Mouse (Mus musculus) embryonic facial prominence, embryonic 10.5 days (tissue): ENCODE data around the gene Fam222b. TPM values are rescaled to one million over a fixed set of nuclear protein-coding genes. Genes with fewer than 3 reads are reported as not detected.

Experiments used
- DNase-seq: peaks from one replicate; pipeline ENCODE4 v3.0.0-alpha.2; 2017; ENCODE audit warnings: low spot score
- H3K27ac ChIP-seq: fragments of 300-500 bp; sonication (generic); replicated peaks from 2 replicates; pipeline ENCODE4 v1.5.1; 2016; ENCODE audit warnings: mild to moderate bottlenecking
- H3K27me3 ChIP-seq: fragments of 300-500 bp; sonication (generic); replicated peaks from 2 replicates; pipeline ENCODE4 v1.6.1; 2016; ENCODE audit warnings: low read depth, mild to moderate bottlenecking; ENCODE audit not compliant: poor library complexity, severe bottlenecking
- H3K36me3 ChIP-seq: fragments of 300-500 bp; sonication (generic); replicated peaks from 2 replicates; pipeline ENCODE4 v1.6.1; 2016; ENCODE audit warnings: mild to moderate bottlenecking, moderate library complexity
- H3K4me1 ChIP-seq: fragments of 300-500 bp; sonication (generic); 2 replicates; pipeline ENCODE4 v1.6.1; 2016
- H3K4me3 ChIP-seq: fragments of 300-500 bp; sonication (generic); 2 replicates; pipeline ENCODE4 v1.5.1; 2016; ENCODE audit warnings: mild to moderate bottlenecking, moderate library complexity
- H3K9me3 ChIP-seq: fragments of 300-500 bp; sonication (generic); 2 replicates; pipeline ENCODE4 v1.6.1; 2016; ENCODE audit warnings: mild to moderate bottlenecking
- WGBS: fragments of 180-500 bp; shearing (Covaris S2); methylation state at CpG from one replicate; pipeline ENCODE4 v1.1.7; 2016; 5-methylcytosine and 5-hydroxymethylcytosine counted together
- microRNA counts: library from miRNA; unstranded; fragments of <30 nt; microRNA quantifications from one replicate; lab custom pipeline; 2017
- microRNA-seq: library from miRNA; unstranded; fragments of <30 nt; microRNA quantifications from one replicate; pipeline ENCODE4, GENCODE M21; 2017
- polyA plus RNA-seq: library from polyadenylated mRNA; unstranded; fragments of >200 nt; fragmentation: Nextera tagmentation; extraction: Ambion mirVana; gene quantifications from 2 replicates; pipeline ENCODE4 v1.2.1, GENCODE M21; 2016

Fam222b gene
- polyA plus RNA-seq, 1 experiment from 2014 or later: 28.2 TPM

- Histone ChIP-seq H3K4me1 (peaks cover 27% of the 10 kb centered on the region), H3K36me3 (peaks cover 40% of the 10 kb centered on the region), H3K27me3 (no peaks in the 10 kb centered on the region), H3K9me3 (0 out of 2 replicates have a peak, but pooled peaks cover 3% of the 10 kb centered on the region), H3K27ac (peak overlapping the region; percentile 60), H3K4me3 (peak overlapping the region; percentile 58)
- 3% methylated on average over 30 of the region's 30 CpGs for WGBS
- peak; percentile 83 for DNase-seq
Observed at GRCm38 (mm10) chr11:78194411-78195100, 100.1 kb downstream of the Fam222b start.

- Histone ChIP-seq H3K4me1 (peaks cover 19% of the 10 kb centered on the region), H3K9me3 (0 out of 2 replicates have a peak, but pooled peaks cover 3% of the 10 kb centered on the region), H3K36me3 (peaks cover 38% of the 10 kb centered on the region), H3K27me3 (no peaks in the 10 kb centered on the region), H3K4me3 (peak overlapping the region; percentile 58), H3K27ac (peak overlapping the region; percentile 60)
- WGBS: 57% methylated on average over 23 of the region's 23 CpGs
- DNase-seq: no peak
Observed at GRCm38 (mm10) chr11:78195101-78195863, 100.8 kb downstream of the Fam222b start.

GRCm38 (mm10) chr11:78202372-78202771 lies 107.9 kb downstream of the Fam222b start:
- Histone ChIP-seq H3K36me3 (peaks cover 49% of the 10 kb centered on the region), H3K4me3 (no peak overlapping the region), H3K9me3 (no peaks in the 10 kb centered on the region), H3K27ac (no peak overlapping the region), H3K27me3 (no peaks in the 10 kb centered on the region), H3K4me1 (peaks cover 5% of the 10 kb centered on the region; the same call in 1 of the 2 replicates)
- DNase-seq: no peak
- 95% methylated on average over 3 of the region's 3 CpGs for WGBS

GRCm38 (mm10) chr11:78204287-78204686 lies 109.8 kb downstream of the Fam222b start:
- Histone ChIP-seq H3K27ac (no peak overlapping the region), H3K36me3 (peaks cover 68% of the 10 kb centered on the region), H3K9me3 (no peaks in the 10 kb centered on the region), H3K27me3 (no peaks in the 10 kb centered on the region), H3K4me3 (no peak overlapping the region), H3K4me1 (peaks cover 5% of the 10 kb centered on the region; the same call in 1 of the 2 replicates)
- WGBS: 87% methylated on average over 6 of the region's 6 CpGs
- no peak for DNase-seq

- Histone ChIP-seq H3K27ac (peak overlapping the region; percentile 1; the same call in 1 of the 2 replicates), H3K27me3 (no peaks in the 10 kb centered on the region)
Observed at GRCm38 (mm10) chr11:78205361-78206206, 111.1 kb downstream of the Fam222b start.

More at GRCm38 (mm10) chr11:78205361-78206206, 111.1 kb downstream of the Fam222b start:
- Histone ChIP-seq H3K36me3 (peaks cover 81% of the 10 kb centered on the region), H3K9me3 (no peaks in the 10 kb centered on the region), H3K4me1 (peaks cover 5% of the 10 kb centered on the region; the same call in 1 of the 2 replicates), H3K4me3 (peak overlapping the region; percentile 12; the same call in 1 of the 2 replicates)
- WGBS: 84% methylated on average over 13 of the region's 13 CpGs
- no peak for DNase-seq

MicroRNAs encoded within 50 kb of the gene (microRNA counts, 519-probe panel; counts per million panel counts)
- microRNA mmu-miR-144 (lab: Ali Mortazavi, UCI) (3,497 counts per million, percentile 72 among the panel's probes with 10 or more counts), microRNA mmu-miR-451 (lab: Ali Mortazavi, UCI) (1,837 counts per million, percentile 60 among the panel's probes with 10 or more counts)

Small RNA genes within 50 kb of the gene (microRNA-seq; reads per million reads assigned to microRNA genes)
- gene Mir144 (39.6 reads per million, percentile 40 among the genes with 10 or more reads in this experiment), gene Mir451a (not detected), gene Mir451b (not detected), gene Mir7653 (not detected)

Other genes starting within 250 kb of the Fam222b start
- 2.1 and 2.7 TPM in 2 replicates for gene Pipox, start 200.6 kb upstream of the Fam222b start, polyA plus RNA-seq
- 2.3 and 2.5 TPM in 2 replicates for gene Sez6, start 163.9 kb upstream of the Fam222b start, polyA plus RNA-seq
- 20.5 and 21.6 TPM in 2 replicates for gene Phf12, start 111.9 kb upstream of the Fam222b start, polyA plus RNA-seq
- 12.8 and 13.2 TPM in 2 replicates for gene Dhrs13, start 62.4 kb upstream of the Fam222b start, polyA plus RNA-seq
- 57.8 and 60.9 TPM in 2 replicates for gene Flot2, start 56.7 kb upstream of the Fam222b start, polyA plus RNA-seq
- 40.9 and 41.5 TPM in 2 replicates for gene Eral1, start 14.3 kb upstream of the Fam222b start, polyA plus RNA-seq
- 151 and 157 TPM in 2 replicates for gene Traf4, start 70.9 kb downstream of the Fam222b start, polyA plus RNA-seq
- gene Nek8, start 82.0 kb downstream of the Fam222b start, polyA plus RNA-seq: 13.5 and 15.3 TPM in 2 replicates
- 8.8 and 9.2 TPM in 2 replicates for gene Tlcd1, start 82.1 kb downstream of the Fam222b start, polyA plus RNA-seq
- 1,123 and 1,138 TPM in 2 replicates for gene Rpl23a, start 88.9 kb downstream of the Fam222b start, polyA plus RNA-seq
- 107 and 123 TPM in 2 replicates for gene Rab34, start 93.8 kb downstream of the Fam222b start, polyA plus RNA-seq
- gene Proca1, start 98.7 kb downstream of the Fam222b start, polyA plus RNA-seq: 1.6 and 2.3 TPM in 2 replicates
- gene Sdf2, start 151.1 kb downstream of the Fam222b start, polyA plus RNA-seq: 43.5 and 44.9 TPM in 2 replicates
- 39.2 TPM in 2 replicates for gene Supt6, start 151.3 kb downstream of the Fam222b start, polyA plus RNA-seq
- gene 2610507B11Rik, start 167.1 kb downstream of the Fam222b start, polyA plus RNA-seq: 60.4 and 72.1 TPM in 2 replicates
- gene BC030499, start 196.2 kb downstream of the Fam222b start, polyA plus RNA-seq: 0.48 and 0.49 TPM in 2 replicates
- gene Spag5, start 206.9 kb downstream of the Fam222b start, polyA plus RNA-seq: 65.7 and 73.1 TPM in 2 replicates
- gene Aldoc, start 228.3 kb downstream of the Fam222b start, polyA plus RNA-seq: 3.0 and 3.2 TPM in 2 replicates
- 73.7 and 74.9 TPM in 2 replicates for gene Pigs, start 233.8 kb downstream of the Fam222b start, polyA plus RNA-seq
- gene Unc119, start 248.8 kb downstream of the Fam222b start, polyA plus RNA-seq: 67.7 and 69.1 TPM in 2 replicates